Mouse (Mus musculus) MEL (cell line): ENCODE data around the gene Cadps2.

Source experiments
- CTCF ChIP-seq, 3 experiments: IDR thresholded peaks in 2 of 3; conservative IDR thresholded peaks in 1 of 3; 2 replicates each; pipeline ENCODE4 v1.5.1; 2011 to 2012; ENCODE audit warnings: low read length in 3 of 3, low read depth in 2 of 3, mild to moderate bottlenecking in 2 of 3, improper control_type of control experiment in 1 of 3, inconsistent platforms in 1 of 3, mixed read lengths in 1 of 3, moderate library complexity in 1 of 3; ENCODE audit not compliant: control insufficient read depth in 1 of 3, insufficient read depth in 1 of 3, poor library complexity in 1 of 3, severe bottlenecking in 1 of 3
- EP300 ChIP-seq, 2 experiments: IDR thresholded peaks; 2 replicates each; pipeline ENCODE4 v1.6.1; 2011; ENCODE audit warnings: improper control_type of control experiment in 2 of 2, low read length in 2 of 2, low read depth in 1 of 2, mild to moderate bottlenecking in 1 of 2
- HCFC1 ChIP-seq: IDR thresholded peaks from 2 replicates; pipeline ENCODE4 v1.6.1; 2012; ENCODE audit warnings: low read depth, mild to moderate bottlenecking, inconsistent platforms, low read length, improper control_type of control experiment, moderate library complexity
- KAT2A ChIP-seq: conservative IDR thresholded peaks from 2 replicates; pipeline ENCODE4 v1.6.1; 2012; ENCODE audit warnings: low read depth, low read length, improper control_type of control experiment, inconsistent platforms
- MEF2A ChIP-seq: IDR thresholded peaks from 2 replicates; pipeline ENCODE4 v1.6.1; 2014; ENCODE audit warnings: low read depth, mild to moderate bottlenecking, inconsistent platforms, low read length, improper control_type of control experiment; ENCODE audit not compliant: poor library complexity, insufficient replicate concordance, severe bottlenecking; ENCODE audit errors: extremely low read depth
- MYC ChIP-seq: IDR thresholded peaks from 2 replicates; pipeline ENCODE4 v1.6.1; 2011; ENCODE audit warnings: low read depth, mild to moderate bottlenecking, low read length, improper control_type of control experiment, moderate library complexity
- NRF1 ChIP-seq: IDR thresholded peaks from 2 replicates; pipeline ENCODE4 v1.6.1; 2014; ENCODE audit warnings: low read depth, mild to moderate bottlenecking, inconsistent platforms, low read length, improper control_type of control experiment, moderate library complexity; ENCODE audit not compliant: poor library complexity, insufficient read depth, severe bottlenecking
- POLR2A ChIP-seq, 2 experiments: IDR thresholded peaks; 2 replicates each; pipeline ENCODE4 v1.6.1; 2011 to 2012; ENCODE audit warnings: low read length in 2 of 2, mild to moderate bottlenecking in 2 of 2, control low read depth in 1 of 2, improper control_type of control experiment in 1 of 2, low read depth in 1 of 2, moderate library complexity in 1 of 2; ENCODE audit not compliant: control insufficient read depth in 1 of 2, insufficient read depth in 1 of 2, poor library complexity in 1 of 2
- RAD21 ChIP-seq: IDR thresholded peaks from 2 replicates; pipeline ENCODE4 v1.6.1; 2011; ENCODE audit warnings: mild to moderate bottlenecking, low read depth, low read length, improper control_type of control experiment
- RCOR1 ChIP-seq: IDR thresholded peaks from 2 replicates; pipeline ENCODE4 v1.6.1; 2012; ENCODE audit warnings: low read depth, mild to moderate bottlenecking, inconsistent platforms, low read length, improper control_type of control experiment
- SMC3 ChIP-seq: IDR thresholded peaks from 2 replicates; pipeline ENCODE4 v1.6.1; 2011; ENCODE audit warnings: low read depth, low read length, improper control_type of control experiment
- ZC3H11A ChIP-seq: IDR thresholded peaks from 2 replicates; pipeline ENCODE4 v1.6.1; 2012; ENCODE audit warnings: low read depth, mild to moderate bottlenecking, inconsistent platforms, low read length, improper control_type of control experiment
- ZNF384 ChIP-seq: IDR thresholded peaks from 2 replicates; pipeline ENCODE4 v1.6.1; 2012; ENCODE audit warnings: low read depth, mild to moderate bottlenecking, inconsistent platforms, low read length, improper control_type of control experiment

DNA sequence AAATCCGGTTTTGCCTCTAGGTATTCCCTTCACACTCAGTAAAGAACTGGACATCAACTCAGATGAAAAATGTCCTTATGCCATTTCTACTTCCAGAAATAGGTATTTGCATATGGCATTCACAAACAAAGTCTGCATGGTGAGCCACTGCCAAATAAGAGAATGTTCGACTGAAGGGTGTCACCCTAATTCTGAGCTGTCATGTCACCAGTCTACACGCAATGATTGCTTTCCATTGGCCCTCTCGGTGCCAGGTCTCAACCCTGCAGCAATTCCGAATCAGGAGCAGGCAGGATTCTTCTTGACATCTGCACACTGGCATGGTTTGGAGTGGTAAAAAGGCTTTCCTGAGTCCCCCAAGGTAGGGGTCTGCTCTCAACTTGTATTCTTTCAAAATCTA lies 316.7 kb downstream of the Cadps2 start:
- TF ChIP-seq MEF2A (no peak), CTCF (IDR thresholded peaks at IDR 0.05 in 2 of 3, conservative IDR thresholded peaks at IDR 0.05 in 1 of 3; ENCODE audit: control insufficient read depth in 1 of 3, insufficient read depth in 1 of 3, low read depth in 2 of 3, low read length in 3 of 3, poor library complexity in 1 of 3, severe bottlenecking in 1 of 3) (no peak), MYC (no peak), RCOR1 (no peak), HCFC1 (no peak), EP300 (IDR thresholded peaks at IDR 0.05; ENCODE audit: low read depth in 1 of 2, low read length in 2 of 2) (no peak), ZC3H11A (no peak), SMC3 (no peak), NRF1 (no peak), ZNF384 (no peak), POLR2A (IDR thresholded peaks at IDR 0.05; ENCODE audit: control insufficient read depth in 1 of 2, insufficient read depth in 1 of 2, low read depth in 1 of 2, low read length in 2 of 2, poor library complexity in 1 of 2) (no peak), RAD21 (no peak), KAT2A (no peak)
